Mouse (Mus musculus) kidney, adult 2 months (tissue): Measurements from ENCODE around the gene Rptor.

Experiments used
- CTCF ChIP-seq: fragments of 200-500 bp; conservative IDR thresholded peaks from 2 replicates; pipeline ENCODE4 v1.5.1; 2011; ENCODE audit warnings: low read depth, mild to moderate bottlenecking, control low read depth, low read length, moderate library complexity, mixed read lengths; ENCODE audit not compliant: insufficient read depth, insufficient read length
- POLR2A ChIP-seq: fragments of 200-500 bp; IDR thresholded peaks from one replicate; pipeline ENCODE4 v1.6.1; 2011; ENCODE audit warnings: low read depth, low read length, control low read depth

- TF ChIP-seq CTCF: no peak
- TF ChIP-seq POLR2A: no peak
These were observed 342.6 kb downstream of the Rptor start for GRCm38 (mm10) chr11:119945343-119945742.
